Mouse (Mus musculus): ENCODE data around the gene Ip6k3. TPM values are rescaled to one million over a fixed set of nuclear protein-coding genes. Genes with fewer than 3 reads are reported as not detected.

Ip6k3 gene
- polyA plus RNA-seq, 1 experiment from 2014 or later, result 0.21 TPM

DNA sequence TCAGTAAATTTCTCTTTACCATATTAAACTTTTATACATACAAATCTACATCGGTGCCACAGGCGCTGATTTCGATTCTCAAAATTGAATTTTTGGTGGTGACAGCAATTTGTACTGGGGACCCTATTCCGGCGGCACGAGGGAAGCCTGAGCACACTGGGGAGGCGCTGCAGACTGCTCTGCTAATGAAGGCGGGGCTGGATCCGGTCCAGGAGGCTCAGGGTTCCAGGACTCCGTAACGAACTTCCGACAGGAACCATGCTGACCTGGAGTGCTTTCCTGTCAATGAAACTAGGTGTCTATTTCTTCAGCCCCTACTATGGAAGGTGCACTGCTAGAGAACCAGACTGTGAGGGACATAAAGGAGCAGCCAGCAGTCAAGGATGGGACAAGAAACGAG lies 38.3 kb downstream of the Ip6k3 start:
- ATAC-seq, result no peak
- Histone ChIP-seq H3K4me2 (no peak overlapping the region), H3K27me3 (no peaks in the 10 kb centered on the region), H3K36me3 (ENCODE audit: poor library complexity, severe bottlenecking) (peaks cover 7% of the 10 kb centered on the region; the same call in 1 of the 2 replicates), H3K4me3 (no peak overlapping the region), H3K4me1 (peaks cover 59% of the 10 kb centered on the region), H3K9me3 (replicated peaks) (no peaks in the 10 kb centered on the region), H3K9ac (no peak overlapping the region), H3K27ac (no peak overlapping the region)
- 69% methylated on average over 13 of the region's 13 CpGs for WGBS

DNA sequence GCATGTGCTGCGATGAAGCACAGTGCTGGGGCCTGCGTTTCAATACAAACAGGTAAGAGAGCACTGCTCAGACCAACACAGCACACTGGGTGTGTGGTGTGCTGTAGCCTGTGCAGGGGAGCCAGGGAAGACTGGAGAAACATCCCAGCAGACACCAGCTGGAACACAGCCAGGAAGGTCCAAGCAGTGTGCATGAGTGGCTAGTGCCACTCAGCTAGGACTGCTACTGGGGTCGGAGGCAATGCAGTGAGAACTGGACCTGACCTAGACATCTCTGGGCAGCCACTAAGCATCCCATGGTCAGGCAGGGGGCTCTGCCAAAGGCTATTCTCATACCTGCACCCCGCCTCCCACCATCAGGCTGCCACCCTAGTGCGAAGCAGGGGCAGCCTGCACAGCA lies 39.4 kb downstream of the Ip6k3 start:
- 95% methylated on average over 5 of the region's 5 CpGs for WGBS
- no peak overlapping the region for H3K4me3 ChIP-seq

DNA sequence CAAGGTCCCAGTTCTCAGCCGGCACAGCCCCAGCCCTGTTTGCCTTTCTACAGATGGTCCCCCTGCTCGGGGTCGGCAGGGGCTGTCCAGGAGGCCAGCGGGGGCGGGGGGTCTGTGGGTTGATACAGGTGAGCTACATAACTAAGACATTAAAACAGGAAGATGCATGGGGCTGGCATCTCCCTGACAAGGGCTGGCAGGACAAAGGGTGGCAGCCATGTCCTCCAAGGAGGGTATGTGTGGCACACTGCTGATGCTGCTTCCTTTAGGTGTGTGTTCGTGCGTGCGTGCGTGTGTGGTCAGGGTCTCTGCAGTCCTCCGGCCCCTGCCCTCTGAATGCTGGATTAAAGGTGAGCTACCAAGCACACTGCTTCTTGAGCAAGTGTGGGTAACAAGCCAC lies 40.6 kb downstream of the Ip6k3 start:
- peaks cover 48% of the 10 kb centered on the region for H3K4me1 ChIP-seq
- H3K9ac ChIP-seq, result no peak overlapping the region; the same call in 1 of the 2 replicates

More for the DNA sequence above, 39.4 kb downstream of the Ip6k3 start:
- peaks cover 55% of the 10 kb centered on the region for H3K4me1 ChIP-seq
- H3K27ac ChIP-seq, result no peak overlapping the region
- peaks cover 18% of the 10 kb centered on the region for H3K36me3 ChIP-seq (ENCODE audit: poor library complexity, severe bottlenecking)
- no peaks in the 10 kb centered on the region for H3K27me3 ChIP-seq
- no peak overlapping the region for H3K4me2 ChIP-seq
- no peak for ATAC-seq
- H3K9me3 ChIP-seq (replicated peaks), result no peaks in the 10 kb centered on the region
- H3K9ac ChIP-seq, result no peak overlapping the region

DNA sequence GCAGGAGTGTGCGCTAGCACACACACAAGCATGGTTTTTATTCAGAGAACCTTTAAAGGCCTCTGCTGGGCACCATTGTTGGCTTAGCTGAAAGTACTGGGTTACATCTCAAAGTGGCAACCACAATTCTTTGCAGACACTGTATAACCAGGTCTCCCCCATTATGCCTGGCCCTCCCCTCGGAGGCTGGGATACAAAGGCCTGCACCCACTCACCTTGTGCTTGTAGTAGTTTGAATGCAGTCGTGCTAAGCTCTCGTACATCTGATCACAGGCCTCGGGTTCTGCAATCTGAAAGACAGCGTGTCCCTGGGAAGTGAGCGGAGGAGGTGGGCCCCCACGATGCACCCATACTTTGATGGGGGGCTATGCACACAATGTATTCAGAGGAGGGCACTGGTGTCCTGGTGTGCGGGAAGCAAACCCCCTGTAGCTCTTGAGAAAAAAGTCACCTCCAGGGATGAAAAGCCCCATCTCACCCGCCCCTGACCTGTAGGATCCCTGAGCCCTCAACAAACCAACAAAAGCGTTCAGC lies 41.9 kb downstream of the Ip6k3 start:
- no peak overlapping the region for H3K4me3 ChIP-seq
- peaks cover 53% of the 10 kb centered on the region for H3K4me1 ChIP-seq
- ATAC-seq, result no peak
- no peak overlapping the region for H3K27ac ChIP-seq
- no peak overlapping the region for H3K4me2 ChIP-seq
- H3K27me3 ChIP-seq, result no peaks in the 10 kb centered on the region
- H3K9ac ChIP-seq, result 0 out of 2 replicates have a peak overlapping the region, but pooled peaks have one; percentile 6
- H3K9me3 ChIP-seq (replicated peaks), result no peaks in the 10 kb centered on the region
- 83% methylated on average over 11 of the region's 11 CpGs for WGBS
- H3K36me3 ChIP-seq (ENCODE audit: poor library complexity, severe bottlenecking), result peaks cover 33% of the 10 kb centered on the region

More for the DNA sequence above, 40.6 kb downstream of the Ip6k3 start:
- H3K4me2 ChIP-seq, result no peak overlapping the region
- no peak overlapping the region for H3K4me3 ChIP-seq
- H3K9me3 ChIP-seq (replicated peaks), result no peaks in the 10 kb centered on the region
- 87% methylated on average over 10 of the region's 10 CpGs for WGBS
- H3K27me3 ChIP-seq, result no peaks in the 10 kb centered on the region
- H3K27ac ChIP-seq, result no peak overlapping the region
- no peak for ATAC-seq
- H3K36me3 ChIP-seq (ENCODE audit: poor library complexity, severe bottlenecking), result peaks cover 30% of the 10 kb centered on the region

DNA sequence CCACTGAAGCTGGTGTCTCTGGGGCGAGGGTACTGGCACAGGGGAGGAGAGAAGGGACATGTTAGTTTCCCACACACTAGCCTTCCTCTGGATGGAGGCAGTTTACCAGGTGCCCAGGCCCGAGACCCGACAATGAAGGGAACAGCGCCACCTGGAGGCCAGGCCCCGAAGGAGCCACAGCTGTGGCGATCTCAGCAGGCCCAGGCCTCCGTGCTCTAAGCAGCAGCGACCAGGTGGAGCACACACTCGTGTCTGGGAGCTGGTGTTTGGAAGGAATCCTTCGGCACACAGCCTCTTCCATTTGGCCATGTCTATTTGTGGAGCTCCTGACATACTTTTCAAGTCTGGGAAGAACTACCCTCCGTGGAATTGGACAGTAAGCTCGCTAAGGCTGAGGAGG lies 42.4 kb downstream of the Ip6k3 start:
- ATAC-seq, result no peak

DNA sequence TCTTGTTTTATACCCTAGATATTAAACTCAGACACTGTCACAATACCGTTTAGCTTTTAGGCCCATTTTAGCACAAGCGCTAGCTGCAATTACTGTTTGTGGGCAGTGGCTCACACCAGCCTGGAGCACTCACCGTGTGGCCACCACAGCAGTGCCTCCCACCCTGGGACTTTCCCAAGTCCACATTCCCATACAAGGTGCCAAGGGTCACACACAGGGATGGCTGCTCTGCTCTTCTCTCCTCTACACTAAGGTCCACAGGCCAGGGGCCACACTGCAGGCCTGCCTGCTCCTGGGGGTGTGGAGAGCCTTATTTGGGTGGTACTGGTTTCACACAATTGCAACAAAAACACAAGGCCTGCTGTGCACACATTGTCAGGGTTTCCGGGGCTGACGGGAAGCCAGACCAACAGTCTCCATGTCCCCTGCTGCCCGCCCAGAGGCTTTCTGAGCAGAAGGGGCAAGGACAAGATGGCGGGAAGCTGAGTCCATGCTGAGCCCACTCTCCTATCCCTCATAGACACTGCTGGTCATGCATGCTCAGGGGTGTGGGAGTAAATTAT lies 43.7 kb downstream of the Ip6k3 start:
- Histone ChIP-seq H3K4me1 (peaks cover 46% of the 10 kb centered on the region), H3K4me2 (no peak overlapping the region), H3K27ac (no peak overlapping the region), H3K36me3 (ENCODE audit: poor library complexity, severe bottlenecking) (peaks cover 33% of the 10 kb centered on the region), H3K27me3 (no peaks in the 10 kb centered on the region), H3K9me3 (replicated peaks) (no peaks in the 10 kb centered on the region), H3K9ac (no peak overlapping the region), H3K4me3 (no peak overlapping the region)
- ATAC-seq, result no peak
- 80% methylated on average over 7 of the region's 7 CpGs for WGBS

More for the DNA sequence above, 42.4 kb downstream of the Ip6k3 start:
- Histone ChIP-seq H3K36me3 (ENCODE audit: poor library complexity, severe bottlenecking) (peaks cover 33% of the 10 kb centered on the region), H3K4me1 (peaks cover 53% of the 10 kb centered on the region), H3K9me3 (replicated peaks) (no peaks in the 10 kb centered on the region), H3K27me3 (no peaks in the 10 kb centered on the region), H3K9ac (no peak overlapping the region), H3K4me2 (no peak overlapping the region), H3K27ac (no peak overlapping the region), H3K4me3 (no peak overlapping the region)
- 34% methylated on average over 12 of the region's 12 CpGs for WGBS

DNA sequence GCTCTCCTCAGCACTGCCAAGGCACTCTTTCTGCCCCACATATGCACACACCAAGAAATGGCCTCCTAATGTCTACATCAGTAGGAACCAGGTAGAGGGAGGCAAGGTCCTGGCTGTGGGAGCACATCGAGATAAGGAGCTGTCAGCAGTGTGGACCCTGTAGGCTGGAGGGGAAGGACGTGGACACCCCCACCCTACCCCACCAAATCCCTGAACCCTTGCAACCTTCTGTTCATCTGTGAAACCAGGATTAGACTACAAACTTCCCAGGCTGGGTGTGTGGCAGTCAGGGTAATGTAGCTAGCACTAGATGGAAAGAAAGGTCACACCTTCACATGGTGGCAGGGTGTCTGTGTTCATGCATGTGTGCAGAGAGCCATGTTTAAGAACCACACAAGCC lies 44.5 kb downstream of the Ip6k3 start:
- Histone ChIP-seq H3K27me3 (no peaks in the 10 kb centered on the region), H3K4me2 (no peak overlapping the region), H3K4me3 (no peak overlapping the region), H3K9me3 (replicated peaks) (no peaks in the 10 kb centered on the region), H3K4me1 (peaks cover 42% of the 10 kb centered on the region), H3K27ac (no peak overlapping the region), H3K36me3 (ENCODE audit: poor library complexity, severe bottlenecking) (peaks cover 33% of the 10 kb centered on the region), H3K9ac (no peak overlapping the region)
- ATAC-seq, result no peak
- 93% methylated on average over 2 of the region's 2 CpGs for WGBS

DNA sequence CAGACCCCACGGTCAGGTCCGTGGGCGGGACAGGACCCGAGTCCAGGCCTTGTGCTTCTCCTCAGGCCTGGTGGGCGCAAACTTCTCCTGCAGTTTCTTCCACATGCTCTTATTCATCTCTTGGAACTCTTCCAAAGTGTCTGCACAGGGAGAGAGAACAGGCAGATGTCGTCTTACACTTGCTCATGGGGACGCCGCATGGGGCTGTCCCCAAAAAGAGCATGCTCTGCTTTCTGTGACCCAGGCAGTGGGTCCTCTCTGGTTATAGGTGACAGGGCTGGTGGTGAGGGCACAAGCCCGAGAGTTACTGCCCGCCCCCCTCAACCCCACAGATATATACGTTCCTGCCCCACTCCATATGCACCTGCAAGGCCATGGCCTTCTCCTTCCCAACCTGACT lies 44.9 kb downstream of the Ip6k3 start:
- H3K4me2 ChIP-seq, result no peak overlapping the region
- H3K4me3 ChIP-seq, result no peak overlapping the region
- H3K9ac ChIP-seq, result no peak overlapping the region
- H3K9me3 ChIP-seq (replicated peaks), result no peaks in the 10 kb centered on the region
- H3K27me3 ChIP-seq, result no peaks in the 10 kb centered on the region
- peaks cover 38% of the 10 kb centered on the region for H3K4me1 ChIP-seq
- H3K36me3 ChIP-seq (ENCODE audit: poor library complexity, severe bottlenecking), result peaks cover 33% of the 10 kb centered on the region
- ATAC-seq, result no peak
- H3K27ac ChIP-seq, result no peak overlapping the region
- WGBS, result 81% methylated on average over 11 of the region's 11 CpGs

DNA sequence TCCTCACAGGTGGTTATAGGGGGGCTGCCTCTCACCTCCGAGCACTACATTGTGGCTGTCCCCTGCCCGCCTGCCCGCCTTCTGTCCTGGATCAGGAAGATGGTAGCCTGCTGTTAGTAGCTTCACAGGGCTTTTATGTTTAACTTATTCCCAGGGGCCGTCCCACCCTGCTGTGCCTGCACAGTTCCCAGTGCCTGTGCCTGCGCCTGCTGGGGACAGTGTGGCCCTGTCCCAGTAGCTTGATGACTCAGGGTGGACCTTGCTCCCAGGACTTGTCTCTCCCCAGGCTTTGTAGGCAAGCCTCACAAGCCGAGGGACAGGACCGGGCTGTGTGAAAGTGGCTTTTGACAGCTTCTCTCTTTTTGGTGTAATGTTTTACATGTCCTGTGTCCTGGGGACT lies 45.8 kb downstream of the Ip6k3 start:
- H3K27ac ChIP-seq, result no peak overlapping the region
- no peak overlapping the region for H3K4me2 ChIP-seq
- no peak overlapping the region for H3K9ac ChIP-seq
- no peaks in the 10 kb centered on the region for H3K27me3 ChIP-seq
- H3K4me1 ChIP-seq, result peaks cover 35% of the 10 kb centered on the region
- H3K36me3 ChIP-seq (ENCODE audit: poor library complexity, severe bottlenecking), result peaks cover 33% of the 10 kb centered on the region
- WGBS, result 69% methylated on average over 7 of the region's 7 CpGs
- no peak for ATAC-seq
- no peaks in the 10 kb centered on the region for H3K9me3 ChIP-seq (replicated peaks)
- no peak overlapping the region for H3K4me3 ChIP-seq

DNA sequence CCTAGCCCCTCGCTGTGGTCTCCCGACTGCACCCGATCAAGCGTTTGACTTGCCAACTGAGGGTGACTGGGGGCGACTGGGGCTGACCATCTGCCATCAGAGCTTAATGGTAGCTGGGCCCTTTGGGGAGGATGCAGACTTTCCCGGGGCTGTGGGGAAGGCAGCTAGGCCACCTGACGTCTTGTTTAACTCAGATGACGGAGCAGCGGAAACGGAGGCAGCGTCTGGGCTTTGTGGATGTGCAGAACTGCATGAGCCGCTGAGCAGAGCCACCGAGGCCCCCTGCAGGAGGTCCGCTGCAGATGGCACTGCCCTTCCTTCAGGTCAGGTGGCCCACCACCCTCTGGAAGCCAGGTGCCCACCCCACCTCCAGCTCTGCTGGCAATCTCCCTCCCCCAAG lies 46.3 kb downstream of the Ip6k3 start:
- H3K4me1 ChIP-seq, result peaks cover 35% of the 10 kb centered on the region
- no peak overlapping the region for H3K4me3 ChIP-seq
- H3K4me2 ChIP-seq, result peak overlapping the region; percentile 30; the same call in 1 of the 2 replicates
- no peak for ATAC-seq
- H3K27me3 ChIP-seq, result no peaks in the 10 kb centered on the region
- WGBS, result 32% methylated on average over 14 of the region's 14 CpGs
- no peaks in the 10 kb centered on the region for H3K9me3 ChIP-seq (replicated peaks)
- H3K27ac ChIP-seq, result no peak overlapping the region; the same call in 1 of the 2 replicates
- no peak overlapping the region; the same call in 1 of the 2 replicates for H3K9ac ChIP-seq
- H3K36me3 ChIP-seq (ENCODE audit: poor library complexity, severe bottlenecking), result peaks cover 33% of the 10 kb centered on the region

DNA sequence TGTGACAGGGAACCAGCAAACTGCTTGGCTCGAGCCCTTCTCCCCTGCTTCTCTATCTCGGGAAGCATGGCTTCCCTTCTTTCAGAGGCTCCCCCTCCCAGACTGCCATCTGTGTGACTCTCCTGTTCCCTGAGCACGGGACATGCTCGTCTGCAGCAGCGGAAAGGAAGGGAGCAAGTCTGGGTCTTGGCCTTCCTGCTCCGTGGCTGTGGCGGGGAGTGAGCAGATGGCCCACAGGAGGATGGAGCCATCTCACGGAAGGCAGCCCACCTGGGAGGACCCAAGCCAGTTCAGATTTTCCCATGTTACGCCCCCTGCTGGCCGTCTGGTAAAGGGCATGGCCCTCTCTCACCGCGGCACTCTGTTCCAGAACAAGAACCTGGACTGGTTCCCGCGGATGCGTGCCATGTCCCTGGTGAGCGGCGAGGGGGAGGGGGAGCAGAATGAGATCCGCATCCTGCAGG lies 47.0 kb downstream of the Ip6k3 start:
- peak overlapping the region; percentile 30 for H3K4me2 ChIP-seq
- 5% methylated on average over 18 of the region's 18 CpGs for WGBS
- peak; percentile 53 for ATAC-seq
- peaks cover 33% of the 10 kb centered on the region for H3K36me3 ChIP-seq (ENCODE audit: poor library complexity, severe bottlenecking)
- no peaks in the 10 kb centered on the region for H3K9me3 ChIP-seq (replicated peaks)
- H3K27ac ChIP-seq, result no peak overlapping the region; the same call in 1 of the 2 replicates
- peaks cover 31% of the 10 kb centered on the region for H3K4me1 ChIP-seq
- H3K4me3 ChIP-seq, result no peak overlapping the region
- no peak overlapping the region for H3K9ac ChIP-seq
- H3K27me3 ChIP-seq, result no peaks in the 10 kb centered on the region

DNA sequence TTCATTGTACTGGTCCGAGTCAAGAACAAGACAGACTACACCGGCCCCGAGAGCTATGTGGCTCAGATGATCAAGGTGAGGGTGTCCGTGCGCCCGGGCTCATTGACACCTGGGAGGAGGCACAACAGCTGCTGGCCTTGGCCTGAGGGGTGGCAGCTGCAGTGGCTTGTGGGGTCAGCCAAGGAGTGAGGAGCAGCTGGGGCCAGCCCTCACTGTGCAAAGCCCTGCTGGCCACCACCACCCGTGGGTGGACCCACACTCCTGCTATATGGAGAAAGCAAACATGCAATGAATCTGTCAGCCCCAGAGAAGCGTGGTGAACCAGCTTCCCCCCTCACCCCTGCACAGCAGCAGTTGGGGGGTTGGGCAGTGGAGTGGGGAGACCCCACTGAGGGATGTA lies 47.6 kb downstream of the Ip6k3 start:
- no peak overlapping the region for H3K4me3 ChIP-seq
- peaks cover 27% of the 10 kb centered on the region for H3K4me1 ChIP-seq
- peaks cover 30% of the 10 kb centered on the region for H3K36me3 ChIP-seq (ENCODE audit: poor library complexity, severe bottlenecking)
- no peak overlapping the region for H3K4me2 ChIP-seq
- no peak for ATAC-seq
- no peak overlapping the region for H3K9ac ChIP-seq
- 0 out of 2 replicates have a peak overlapping the region, but pooled peaks have one; percentile 10 for H3K27ac ChIP-seq
- H3K27me3 ChIP-seq, result no peaks in the 10 kb centered on the region
- H3K9me3 ChIP-seq (replicated peaks), result no peaks in the 10 kb centered on the region
- WGBS, result 64% methylated on average over 8 of the region's 8 CpGs

DNA sequence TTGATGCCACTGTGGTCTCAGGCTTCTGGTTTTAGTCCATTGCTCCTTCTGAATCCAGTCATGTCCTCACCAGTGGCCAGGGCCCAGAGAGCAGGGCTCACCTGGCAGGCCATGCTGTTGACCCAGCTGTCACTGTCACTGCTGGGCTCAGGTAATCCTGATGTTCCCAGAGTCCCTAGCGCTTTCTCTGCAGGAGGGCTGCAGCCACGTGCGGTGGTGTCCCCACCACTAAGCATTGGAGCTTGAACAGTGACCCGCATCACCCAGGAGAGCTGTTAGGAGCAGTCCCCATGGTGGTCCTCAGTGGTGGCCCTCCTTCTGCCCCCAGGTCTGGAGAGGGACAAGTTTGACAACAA lies 48.1 kb downstream of the Ip6k3 start:
- no peak overlapping the region for H3K27ac ChIP-seq
- H3K27me3 ChIP-seq, result no peaks in the 10 kb centered on the region
- no peaks in the 10 kb centered on the region for H3K9me3 ChIP-seq (replicated peaks)
- no peak for ATAC-seq
- H3K4me1 ChIP-seq, result peaks cover 27% of the 10 kb centered on the region
- H3K36me3 ChIP-seq (ENCODE audit: poor library complexity, severe bottlenecking), result peaks cover 29% of the 10 kb centered on the region
- no peak overlapping the region for H3K4me2 ChIP-seq
- H3K9ac ChIP-seq, result no peak overlapping the region
- no peak overlapping the region for H3K4me3 ChIP-seq
- 65% methylated on average over 4 of the region's 4 CpGs for WGBS
